Mouse (Mus musculus): ENCODE data around the gene Cep290.
"Not testable (repeated sequence)": the region's sequence is repeated elsewhere in the genome, so short reads cannot be mapped to it uniquely, and the experiment has no call there.

DNA sequence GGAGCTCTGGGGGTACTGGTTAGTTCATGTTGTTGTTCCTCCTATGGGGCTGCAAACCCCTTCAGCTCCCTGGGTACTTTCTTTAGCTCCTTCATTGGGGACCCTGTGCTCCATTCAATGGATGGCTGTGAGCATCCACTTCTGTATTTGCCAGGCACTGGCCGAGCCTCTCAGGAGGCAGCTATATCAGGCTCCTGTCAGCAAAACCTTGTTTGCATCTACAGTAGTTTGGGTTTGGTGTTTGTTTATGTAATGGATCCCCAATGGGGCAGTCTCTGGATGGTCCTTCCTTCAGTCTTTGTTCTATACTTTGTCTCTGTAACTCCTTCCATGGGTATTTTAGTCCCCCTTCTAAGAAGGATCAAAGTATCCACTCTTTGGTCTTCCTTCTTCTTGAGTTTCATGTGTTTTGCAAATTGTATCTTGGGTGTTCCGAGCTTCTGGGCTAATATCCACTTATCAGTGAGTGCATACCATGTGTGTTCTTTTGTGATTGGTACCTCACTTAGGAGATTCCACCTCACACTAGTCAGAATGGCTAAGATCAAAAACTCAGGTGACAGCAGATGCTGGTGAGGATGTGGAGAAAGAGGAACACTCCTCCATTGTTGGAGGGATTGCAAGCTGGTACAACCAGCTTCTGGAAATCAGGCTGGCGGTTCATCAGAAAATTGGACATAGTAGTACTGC is 73.0 kb downstream of the Cep290 start:
- TF ChIP-seq CTCF (IDR thresholded peaks at IDR 0.05; ENCODE audit: control insufficient read depth, insufficient read depth, insufficient replicate concordance, low read depth, low read length); POLR2A (IDR thresholded peaks at IDR 0.05; ENCODE audit: control insufficient read depth, low read depth, low read length): not testable (repeated sequence)
